Mouse (Mus musculus) forebrain, embryonic 16.5 days (tissue): ENCODE data around the gene Fermt3. TPM values are rescaled to one million over a fixed set of nuclear protein-coding genes. Genes with fewer than 3 reads are reported as not detected.

Experiments
- ATAC-seq: fragments of 200-750 bp; cut with Nextera tagmentation; 2 replicates; pipeline ENCODE4 v1.8.0; 2017; ENCODE audit warnings: mild to moderate bottlenecking, moderate library complexity
- H3K27ac ChIP-seq: fragments of 300-500 bp; sonication (generic); 2 replicates; pipeline ENCODE4 v1.5.1; 2014; ENCODE audit warnings: low read length, control low read depth
- H3K27me3 ChIP-seq: fragments of 300-500 bp; sonication (generic); replicated peaks from 2 replicates; pipeline ENCODE4 v1.6.1; 2014; ENCODE audit warnings: low read length; ENCODE audit not compliant: control insufficient read depth, insufficient read depth
- H3K36me3 ChIP-seq: fragments of 300-500 bp; sonication (generic); 2 replicates; pipeline ENCODE4 v1.6.1; 2014; ENCODE audit not compliant: control insufficient read depth, insufficient read depth
- H3K4me1 ChIP-seq: fragments of 300-500 bp; sonication (generic); replicated peaks from 2 replicates; pipeline ENCODE4 v1.6.1; 2014; ENCODE audit warnings: low read length; ENCODE audit not compliant: control insufficient read depth, insufficient read depth
- H3K4me2 ChIP-seq: fragments of 300-500 bp; sonication (generic); 2 replicates; pipeline ENCODE4 v1.6.1; 2014; ENCODE audit warnings: mild to moderate bottlenecking, low read length, control low read depth
- H3K4me3 ChIP-seq: fragments of 300-500 bp; sonication (generic); replicated peaks from 2 replicates; pipeline ENCODE4 v1.5.1; 2014; ENCODE audit warnings: mild to moderate bottlenecking, low read length, control low read depth
- H3K9ac ChIP-seq: fragments of 300-500 bp; sonication (generic); replicated peaks from 2 replicates; pipeline ENCODE4 v1.6.1; 2014; ENCODE audit warnings: low read depth, low read length, control low read depth
- H3K9me3 ChIP-seq: fragments of 300-500 bp; sonication (generic); 2 replicates; pipeline ENCODE4 v1.6.1; 2016; ENCODE audit warnings: low read length; ENCODE audit not compliant: control insufficient read depth
- WGBS: fragments of 180-500 bp; shearing (Covaris S2); extraction: QIAGEN DNeasy Blood & Tissue Kit; methylation state at CpG from one replicate; pipeline ENCODE4 v1.1.7; 2014; 5-methylcytosine and 5-hydroxymethylcytosine counted together
- polyA plus RNA-seq: library from polyadenylated mRNA; unstranded; fragments of >200 nt; fragmentation: Nextera tagmentation; extraction: Ambion mirVana; gene quantifications from 2 replicates; pipeline ENCODE4 v1.2.1, GENCODE M21; 2015

Fermt3 gene
- polyA plus RNA-seq, 1 experiment from 2014 or later: 3.8 TPM

GRCm38 (mm10) chr19:6970460-6971085, 48.7 kb downstream of the Fermt3 start:
- no peaks in the 10 kb centered on the region for H3K36me3 ChIP-seq
- H3K27me3 ChIP-seq: peaks cover 15% of the 10 kb centered on the region; the same call in 1 of the 2 replicates
- no peak overlapping the region for H3K4me3 ChIP-seq
- WGBS: 16% methylated on average over 11 of the region's 11 CpGs
- no peaks in the 10 kb centered on the region for H3K9me3 ChIP-seq
- H3K4me2 ChIP-seq: peak overlapping the region; percentile 47; the same call in 1 of the 2 replicates
- no peak for ATAC-seq
- H3K9ac ChIP-seq: peak overlapping the region; percentile 35
- H3K4me1 ChIP-seq: peaks cover 16% of the 10 kb centered on the region
- no peak overlapping the region for H3K27ac ChIP-seq

GRCm38 (mm10) chr19:6969665-6970381, 49.4 kb downstream of the Fermt3 start:
- 0 out of 2 replicates have a peak, but pooled peaks have one; percentile 11 for ATAC-seq
- Histone ChIP-seq H3K27me3 (peaks cover 15% of the 10 kb centered on the region; the same call in 1 of the 2 replicates), H3K36me3 (no peaks in the 10 kb centered on the region), H3K4me1 (peaks cover 16% of the 10 kb centered on the region), H3K27ac (no peak overlapping the region), H3K4me3 (peak overlapping the region; percentile 42), H3K4me2 (peak overlapping the region; percentile 47), H3K9ac (peak overlapping the region; percentile 57), H3K9me3 (no peaks in the 10 kb centered on the region)
- under 1% methylated on average over 55 of the region's 55 CpGs for WGBS

GRCm38 (mm10) chr19:6969291-6969664, 50.0 kb downstream of the Fermt3 start:
- no peak for ATAC-seq
- H3K27me3 ChIP-seq: peaks cover 15% of the 10 kb centered on the region; the same call in 1 of the 2 replicates
- H3K9me3 ChIP-seq: no peaks in the 10 kb centered on the region
- no peak overlapping the region for H3K27ac ChIP-seq
- H3K36me3 ChIP-seq: no peaks in the 10 kb centered on the region
- peak overlapping the region; percentile 42 for H3K4me3 ChIP-seq
- H3K4me1 ChIP-seq: peaks cover 16% of the 10 kb centered on the region
- H3K4me2 ChIP-seq: peak overlapping the region; percentile 47
- peak overlapping the region; percentile 57 for H3K9ac ChIP-seq
- WGBS: under 1% methylated on average over 20 of the region's 20 CpGs

- no peak for ATAC-seq
- Histone ChIP-seq H3K9me3 (no peaks in the 10 kb centered on the region), H3K4me3 (peak overlapping the region; percentile 42), H3K27me3 (peaks cover 15% of the 10 kb centered on the region; the same call in 1 of the 2 replicates), H3K9ac (no peak overlapping the region), H3K4me2 (peak overlapping the region; percentile 47), H3K27ac (no peak overlapping the region), H3K36me3 (no peaks in the 10 kb centered on the region), H3K4me1 (peaks cover 14% of the 10 kb centered on the region)
- WGBS: 16% methylated on average over 15 of the region's 15 CpGs
Observed at GRCm38 (mm10) chr19:6968491-6969271, 50.6 kb downstream of the Fermt3 start.

- no peak for ATAC-seq
- no peak overlapping the region for H3K9ac ChIP-seq
- H3K4me1 ChIP-seq: peaks cover 11% of the 10 kb centered on the region
- no peaks in the 10 kb centered on the region for H3K36me3 ChIP-seq
- H3K4me2 ChIP-seq: no peak overlapping the region
- H3K27me3 ChIP-seq: no peaks in the 10 kb centered on the region
- 87% methylated on average over 10 of the region's 10 CpGs for WGBS
- no peak overlapping the region for H3K4me3 ChIP-seq
- no peak overlapping the region for H3K27ac ChIP-seq
- H3K9me3 ChIP-seq: no peaks in the 10 kb centered on the region
Observed at GRCm38 (mm10) chr19:6956461-6956860, 62.8 kb downstream of the Fermt3 start.

GRCm38 (mm10) chr19:6955424-6955823, 63.8 kb downstream of the Fermt3 start:
- Histone ChIP-seq H3K27me3 (no peaks in the 10 kb centered on the region), H3K4me2 (no peak overlapping the region), H3K4me1 (peaks cover 11% of the 10 kb centered on the region), H3K9ac (no peak overlapping the region), H3K9me3 (no peaks in the 10 kb centered on the region), H3K27ac (no peak overlapping the region), H3K4me3 (no peak overlapping the region), H3K36me3 (no peaks in the 10 kb centered on the region)
- ATAC-seq: no peak
- WGBS: 90% methylated on average over 7 of the region's 7 CpGs

GRCm38 (mm10) chr19:6954046-6954445, 65.2 kb downstream of the Fermt3 start:
- no peaks in the 10 kb centered on the region for H3K9me3 ChIP-seq
- 45% methylated on average over 9 of the region's 9 CpGs for WGBS
- H3K4me3 ChIP-seq: no peak overlapping the region
- H3K27ac ChIP-seq: no peak overlapping the region
- ATAC-seq: no peak
- H3K9ac ChIP-seq: no peak overlapping the region
- H3K4me2 ChIP-seq: no peak overlapping the region
- H3K4me1 ChIP-seq: peaks cover 17% of the 10 kb centered on the region
- H3K36me3 ChIP-seq: no peaks in the 10 kb centered on the region
- H3K27me3 ChIP-seq: no peaks in the 10 kb centered on the region

GRCm38 (mm10) chr19:6952712-6953037, 66.6 kb downstream of the Fermt3 start:
- peaks cover 17% of the 10 kb centered on the region for H3K4me1 ChIP-seq
- H3K27me3 ChIP-seq: no peaks in the 10 kb centered on the region
- no peaks in the 10 kb centered on the region for H3K9me3 ChIP-seq
- peak overlapping the region; percentile 14; the same call in 1 of the 2 replicates for H3K9ac ChIP-seq
- WGBS: 28% methylated on average over 3 of the region's 3 CpGs
- no peak overlapping the region; the same call in 1 of the 2 replicates for H3K27ac ChIP-seq
- peak overlapping the region; percentile 77 for H3K4me2 ChIP-seq
- no peaks in the 10 kb centered on the region for H3K36me3 ChIP-seq
- H3K4me3 ChIP-seq: no peak overlapping the region; the same call in 1 of the 2 replicates
- no peak for ATAC-seq
